Comparison of ENCODE assay signal across 8 mouse cellular contexts in the genomic region with DNA sequence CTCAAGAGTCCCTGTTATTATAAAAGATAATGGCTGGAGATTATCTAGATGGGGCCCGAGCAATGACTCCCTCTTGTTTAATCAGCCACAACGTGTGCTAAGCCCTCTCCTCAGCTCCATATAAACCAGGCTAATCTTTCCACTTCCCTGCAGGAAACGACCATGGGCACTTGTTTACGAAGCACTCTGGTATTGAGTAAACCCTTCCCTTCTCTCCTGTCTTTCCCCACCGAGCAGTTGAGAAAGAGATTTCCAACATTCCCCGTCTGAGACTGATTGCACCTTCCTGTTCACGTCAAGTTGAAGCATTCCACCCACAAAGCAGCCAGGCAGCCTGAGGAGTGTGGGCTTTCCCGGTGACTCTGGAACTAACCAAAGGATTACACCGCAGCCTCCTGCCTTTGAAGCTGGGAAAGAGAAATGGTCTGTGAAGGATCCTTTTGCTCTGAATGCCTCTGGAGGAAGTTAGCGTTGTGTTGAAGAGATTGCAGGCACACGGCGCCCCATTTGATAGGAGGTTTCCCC.
A peak's percentile ranks its signal among the peaks of the same experiment; 100 is the strongest.
DNase-seq lines count a peak whose midpoint lies in the region; ATAC-seq lines count a peak whose summit lies in the region.

No protein-coding gene starts in this region.

- no peak overlapping the region for H3K4me3 ChIP-seq in forebrain, embryonic 12.5 days (replicated peaks)
- H3K4me3 ChIP-seq in forebrain, embryonic 13.5 days: no peak overlapping the region
- H3K4me3 ChIP-seq in intestine, embryonic 15.5 days (replicated peaks): no peak overlapping the region

- peak overlapping the region; percentile 27; the same call in 1 of the 2 replicates for H3K4me2 ChIP-seq in forebrain, embryonic 12.5 days
- no peak overlapping the region for H3K4me2 ChIP-seq in forebrain, embryonic 13.5 days
- H3K4me2 ChIP-seq in intestine, embryonic 15.5 days (replicated peaks): peak overlapping the region; percentile 28; the same call in 1 of the 2 replicates

- H3K9me3 ChIP-seq in forebrain, embryonic 12.5 days: no peaks in the 10 kb centered on the region
- no peaks in the 10 kb centered on the region for H3K9me3 ChIP-seq in forebrain, embryonic 13.5 days (replicated peaks)
- H3K9me3 ChIP-seq in intestine, embryonic 15.5 days: no peaks in the 10 kb centered on the region

- H3K4me1 ChIP-seq in forebrain, embryonic 12.5 days: peaks cover 10% of the 10 kb centered on the region
- peaks cover 3% of the 10 kb centered on the region; the same call in 1 of the 2 replicates for H3K4me1 ChIP-seq in forebrain, embryonic 13.5 days
- H3K4me1 ChIP-seq in intestine, embryonic 15.5 days (replicated peaks): peaks cover 9% of the 10 kb centered on the region

- H3K36me3 ChIP-seq in forebrain, embryonic 12.5 days (replicated peaks): no peaks in the 10 kb centered on the region
- H3K36me3 ChIP-seq in forebrain, embryonic 13.5 days (ENCODE audit: poor library complexity, severe bottlenecking): no peaks in the 10 kb centered on the region
- H3K36me3 ChIP-seq in intestine, embryonic 15.5 days: no peaks in the 10 kb centered on the region

- H3K9ac ChIP-seq in forebrain, embryonic 12.5 days: no peak overlapping the region
- no peak overlapping the region for H3K9ac ChIP-seq in forebrain, embryonic 13.5 days
- H3K9ac ChIP-seq in intestine, embryonic 15.5 days: no peak overlapping the region

- no peak overlapping the region for H3K27ac ChIP-seq in forebrain, embryonic 12.5 days
- H3K27ac ChIP-seq in forebrain, embryonic 13.5 days: no peak overlapping the region
- no peak overlapping the region for H3K27ac ChIP-seq in intestine, embryonic 15.5 days

- 0 out of 2 replicates have a peak, but pooled peaks cover 5% of the 10 kb centered on the region for H3K27me3 ChIP-seq in forebrain, embryonic 12.5 days
- H3K27me3 ChIP-seq in forebrain, embryonic 13.5 days: no peaks in the 10 kb centered on the region
- no peaks in the 10 kb centered on the region for H3K27me3 ChIP-seq in intestine, embryonic 15.5 days (replicated peaks)

- DNase-seq in thymus, postnatal 10 days (ENCODE audit: low spot score in 2 of 2): no peak
- DNase-seq in adrenal gland, adult 2 months: no peak
- no peak for DNase-seq in testis, postnatal 10 days (ENCODE audit: low spot score)

- ATAC-seq in forebrain, embryonic 12.5 days (ENCODE audit: low FRiP score): no peak
- no peak for ATAC-seq in forebrain, embryonic 13.5 days
- peak; percentile 65 for ATAC-seq in common myeloid progenitor, adult 5-6 weeks (replicated peaks; ENCODE audit: low read depth, poor library complexity, severe bottlenecking)
- ATAC-seq in intestine, embryonic 15.5 days: 0 out of 2 replicates have a peak, but pooled peaks have one; percentile 45
- ATAC-seq in megakaryocyte, adult 5-6 weeks (ENCODE audit: poor library complexity, severe bottlenecking): peak; percentile 76

- 14% methylated on average over 12 of the region's 12 CpGs for WGBS in forebrain, embryonic 12.5 days
- 15% methylated on average over 12 of the region's 12 CpGs for WGBS in forebrain, embryonic 13.5 days
- 10% methylated on average over 12 of the region's 12 CpGs for WGBS in intestine, embryonic 15.5 days

Comparison
In these comparisons a context has a peak if more than half of its experiments do, and no peak if none do; other contexts are left out.
1. ATAC-seq: peak in common myeloid progenitor, adult 5-6 weeks (single experiment), intestine, embryonic 15.5 days (single experiment) and megakaryocyte, adult 5-6 weeks (single experiment); none in forebrain, embryonic 12.5 days (single experiment) and forebrain, embryonic 13.5 days (single experiment).